Mouse (Mus musculus): ENCODE measurements around the gene Pah.

DNA sequence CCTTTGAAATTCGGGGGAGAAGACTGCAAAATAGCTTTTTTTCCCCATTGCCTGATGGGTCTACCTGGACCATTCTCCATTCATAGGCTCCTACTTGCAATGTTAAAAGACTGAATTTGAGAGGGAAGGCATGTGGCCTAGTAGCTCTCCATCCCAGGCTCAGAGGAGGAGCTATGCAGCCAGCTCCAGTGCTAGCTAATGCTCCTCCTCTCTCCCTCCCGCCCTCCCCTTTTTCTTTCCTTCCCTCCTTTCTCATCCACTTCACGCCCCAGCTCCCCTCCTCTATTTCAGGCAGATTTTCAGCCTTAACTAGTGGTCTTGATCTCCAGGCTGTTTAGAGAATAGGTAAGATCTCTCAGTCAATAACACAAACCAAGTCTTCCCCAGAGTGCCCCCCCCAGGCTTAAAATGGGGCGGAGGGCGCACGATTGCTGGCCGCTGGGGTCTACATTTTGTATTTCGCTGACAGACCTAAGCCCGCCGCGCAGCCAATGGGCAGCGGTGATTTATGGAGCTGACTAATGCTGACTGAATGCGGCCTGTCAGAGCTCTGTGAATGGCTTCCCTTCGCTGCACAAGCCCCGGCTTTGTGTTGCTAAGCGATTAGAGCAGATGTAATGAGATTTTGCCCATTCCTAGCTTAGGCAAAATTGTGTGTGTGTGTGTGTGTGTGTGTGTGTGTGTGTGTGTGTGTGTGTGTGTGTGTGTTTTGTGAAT, 33.0 kb upstream of the Pah start:
- TF ChIP-seq GATA1 (IDR thresholded peaks at IDR 0.05; ENCODE audit: borderline replicate concordance, low read length), result no peak
- no peak for TF ChIP-seq FLI1 (IDR thresholded peaks at IDR 0.05; ENCODE audit: low read length)

All from megakaryocyte, embryonic 14.5 days (primary cell).